Mouse (Mus musculus) embryo, embryonic 9.5 days (tissue): ENCODE measurements at regions not wholly inside any gene's neighbourhood (a gene's known extent, or its start where the extent isn't known, plus 50 kb on each side); places are given as distances from the start of the nearest gene placed in this dataset.

Experiments used
- DNase-seq: peaks from one replicate; pipeline ENCODE4 v3.0.0-alpha.2; 2017; ENCODE audit errors: extremely low spot score

- no peak for DNase-seq
Observed at GRCm38 (mm10) chr7:135818298-135818697, 102.1 kb upstream of the Mki67 start.

- DNase-seq, result no peak
Observed at GRCm38 (mm10) chr7:135823884-135824750, 108.0 kb upstream of the Mki67 start.

- DNase-seq, result no peak
Observed at GRCm38 (mm10) chr7:135829246-135829645, 113.1 kb upstream of the Mki67 start.

- no peak for DNase-seq
Observed at GRCm38 (mm10) chr7:135833425-135833824, 117.3 kb upstream of the Mki67 start.

GRCm38 (mm10) chr7:135836808-135837733, 120.9 kb upstream of the Mki67 start:
- peak; percentile 82 for DNase-seq

- no peak for DNase-seq
Observed at GRCm38 (mm10) chr7:135844018-135844417, 127.9 kb upstream of the Mki67 start.

- no peak for DNase-seq
Observed at GRCm38 (mm10) chr7:135847304-135847703, 131.1 kb upstream of the Mki67 start.

- DNase-seq, result no peak
Observed at GRCm38 (mm10) chr7:135848170-135848569, 132.0 kb upstream of the Mki67 start.

GRCm38 (mm10) chr7:135848833-135849232, 132.7 kb upstream of the Mki67 start:
- DNase-seq, result no peak

- DNase-seq, result peak; percentile 72
Observed at GRCm38 (mm10) chr7:135853127-135853813, 137.1 kb upstream of the Mki67 start.

GRCm38 (mm10) chr7:135853814-135854324, 137.7 kb upstream of the Mki67 start:
- DNase-seq, result no peak

GRCm38 (mm10) chr7:135860288-135860687, 144.1 kb upstream of the Mki67 start:
- DNase-seq, result no peak

- DNase-seq, result no peak
Observed at GRCm38 (mm10) chr7:135860741-135861408, 144.7 kb upstream of the Mki67 start.

- no peak for DNase-seq
Observed at GRCm38 (mm10) chr7:135861409-135861805, 145.2 kb upstream of the Mki67 start.

- DNase-seq, result peak; percentile 52
Observed at GRCm38 (mm10) chr7:135863581-135864426, 147.6 kb upstream of the Mki67 start.

- DNase-seq, result no peak
Observed at GRCm38 (mm10) chr7:135870981-135871380, 154.8 kb upstream of the Mki67 start.

- no peak for DNase-seq
Observed at GRCm38 (mm10) chr7:135877091-135877874, 161.1 kb upstream of the Mki67 start.

- no peak for DNase-seq
Observed at GRCm38 (mm10) chr7:135878750-135879149, 162.6 kb upstream of the Mki67 start.

GRCm38 (mm10) chr7:135880446-135880845, 164.3 kb upstream of the Mki67 start:
- no peak for DNase-seq
